Comparison of ENCODE assay signal across 9 mouse cellular contexts in the genomic region with DNA sequence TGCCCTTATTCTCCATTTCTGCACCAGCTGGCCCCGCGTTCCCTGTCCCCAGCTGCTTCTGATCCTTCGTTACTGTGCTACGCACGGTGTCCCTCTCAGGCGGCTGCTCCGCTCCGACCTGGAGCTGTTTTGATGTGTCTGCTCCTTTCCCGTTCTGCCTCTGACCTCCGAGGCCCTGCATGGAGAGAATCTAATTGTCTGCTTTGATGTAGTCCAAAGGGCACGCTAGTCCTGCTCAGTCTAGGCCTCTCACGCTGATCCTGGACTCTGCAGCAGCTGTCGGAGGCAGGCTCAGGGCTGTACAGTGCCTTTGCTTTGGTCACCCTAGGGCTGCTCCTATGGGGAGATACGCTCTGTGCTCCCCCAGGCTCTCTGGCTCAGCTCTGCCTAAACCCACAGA. TPM values are rescaled to one million over a fixed set of nuclear protein-coding genes. Genes with fewer than 3 reads are reported as not detected.
DNase-seq lines count a peak whose midpoint lies in the region; ATAC-seq and TF ChIP-seq lines count a peak whose summit lies in the region.
"Had no signal": no experiment of that assay in that cellular context is flagged by ENCODE, and none has a peak within 500 bp of the region (broad histone marks: within the 10 kb centered on the region; RNA-seq: fewer than 3 reads in every experiment).

No protein-coding gene starts in this region.

- peaks cover 11% of the 10 kb centered on the region for H3K4me1 ChIP-seq in cerebellum, adult 2 months (ENCODE audit: control insufficient read depth, insufficient read depth, low read length)
- no peaks in the 10 kb centered on the region for H3K4me1 ChIP-seq in midbrain, postnatal 0 days (ENCODE audit: insufficient read depth, low read length)

- no peaks in the 10 kb centered on the region for H3K27me3 ChIP-seq in cerebellum, adult 2 months (ENCODE audit: control insufficient read depth, insufficient read depth, low read length)
- H3K27me3 ChIP-seq in midbrain, postnatal 0 days (ENCODE audit: insufficient read depth, low read length) = no peaks in the 10 kb centered on the region

- no peak overlapping the region for H3K4me3 ChIP-seq in cerebellum, adult 2 months (replicated peaks; ENCODE audit: insufficient read depth, low read depth, low read length)
- no peak overlapping the region for H3K4me3 ChIP-seq in midbrain, postnatal 0 days (ENCODE audit: low read depth, low read length)

- peak; percentile 63; the same call in 1 of the 2 replicates for ATAC-seq in midbrain, postnatal 0 days (ENCODE audit: low FRiP score)

- peaks cover 8% of the 10 kb centered on the region for H3K36me3 ChIP-seq in midbrain, postnatal 0 days (ENCODE audit: insufficient read depth, low read length)

- no peaks in the 10 kb centered on the region for H3K9me3 ChIP-seq in midbrain, postnatal 0 days (ENCODE audit: low read length)

- no peak for TF ChIP-seq POLR2A in cerebellum, adult 2 months (IDR thresholded peaks at IDR 0.05; ENCODE audit: borderline replicate concordance, insufficient read depth, low read length)

- peak overlapping the region; percentile 69; the same call in 1 of the 2 replicates for H3K27ac ChIP-seq in cerebellum, adult 2 months (ENCODE audit: insufficient read depth, low read length)
- H3K27ac ChIP-seq in midbrain, postnatal 0 days (ENCODE audit: low read depth, low read length) = no peak overlapping the region

- DNase-seq in cerebellum, adult 2 months = no peak
- no peak for DNase-seq in cerebellum, adult 9-11 months
- DNase-seq in forelimb bud, embryonic 11.5 days (ENCODE audit: low read depth, low spot score) = peak; percentile 27
- DNase-seq in kidney, postnatal 14 days = peak; percentile 72
- peak; percentile 10 for DNase-seq in midbrain, postnatal 0 days (ENCODE audit: low spot score)
- DNase-seq in testis, postnatal 10 days (ENCODE audit: low spot score) = no peak
- no peak for DNase-seq in urinary bladder, postnatal 10 days (ENCODE audit: low spot score)
- DNase-seq in left cerebral cortex, adult 8-10 months (ENCODE audit: low spot score in 2 of 2) = no peak
- DNase-seq: lung, postnatal 14 days had no signal

- TF ChIP-seq CTCF in cerebellum, adult 2 months (IDR thresholded peaks at IDR 0.05; ENCODE audit: borderline replicate concordance, insufficient read depth, low read depth, low read length) = no peak
- TF ChIP-seq CTCF in midbrain, postnatal 0 days (IDR thresholded peaks at IDR 0.05) = no peak

- WGBS in cerebellum, adult 2 months = 52% methylated on average over 14 of the region's 14 CpGs
- 32% methylated on average over 14 of the region's 14 CpGs for WGBS in midbrain, postnatal 0 days

- no peak overlapping the region for H3K9ac ChIP-seq in midbrain, postnatal 0 days (replicated peaks; ENCODE audit: low read length, poor library complexity, severe bottlenecking)

- H3K4me2 ChIP-seq in midbrain, postnatal 0 days (ENCODE audit: low read depth, low read length, poor library complexity, severe bottlenecking) = no peak overlapping the region

RNA-seq across cellular contexts. Expression of a gene that starts 46.9 kb away (rescaled TPM):
- 102 and 109 TPM in 2 replicates for polyA plus RNA-seq in cerebellum, adult 2 months (2012; rRNA removed)
- 79.4 and 80.0 TPM in 2 replicates for total RNA-seq in midbrain, postnatal 0 days (2014; rRNA removed)
- polyA plus RNA-seq in midbrain, postnatal 0 days (2015; fragmentation: Nextera tagmentation; extraction: Ambion mirVana) = 58.4 and 59.2 TPM in 2 replicates
- 10 to 100 TPM; 68.4 to 86.2 (median 76.6) TPM for total RNA-seq in left cerebral cortex, adult 8-10 months (2022)

Comparison
In these comparisons a context has a peak if more than half of its experiments do, and no peak if none do; other contexts are left out.
1. DNase-seq: peak in forelimb bud, embryonic 11.5 days (single experiment), kidney, postnatal 14 days (single experiment) and midbrain, postnatal 0 days (single experiment); none in cerebellum, adult 2 months (0 of 2), cerebellum, adult 9-11 months (single experiment), testis, postnatal 10 days (single experiment), urinary bladder, postnatal 10 days (single experiment) and left cerebral cortex, adult 8-10 months (0 of 2).